Mouse (Mus musculus) liver, embryonic 14.5 days (tissue): ENCODE data around the gene Fndc5.

ENCODE experiments used
- CTCF ChIP-seq: IDR thresholded peaks from 2 replicates; pipeline ENCODE4 v1.5.1; 2016; ENCODE audit warnings: antibody characterized with exemption, low read depth, control low read depth
- EP300 ChIP-seq: IDR thresholded peaks from 2 replicates; pipeline ENCODE4 v1.6.1; 2016; ENCODE audit warnings: antibody characterized with exemption, low read depth

GRCm38 (mm10) chr4:129125736-129126451 lies 10.9 kb upstream of the Fndc5 start:
- TF ChIP-seq CTCF, result no peak
- TF ChIP-seq EP300, result no peak
